Mouse (Mus musculus): ENCODE results near the gene Prmt7. TPM values are rescaled to one million over a fixed set of nuclear protein-coding genes. Genes with fewer than 3 reads are reported as not detected.

Prmt7 gene
- total and polyA plus RNA-seq, 2 experiments = 9.9 to 12.0 TPM

DNA sequence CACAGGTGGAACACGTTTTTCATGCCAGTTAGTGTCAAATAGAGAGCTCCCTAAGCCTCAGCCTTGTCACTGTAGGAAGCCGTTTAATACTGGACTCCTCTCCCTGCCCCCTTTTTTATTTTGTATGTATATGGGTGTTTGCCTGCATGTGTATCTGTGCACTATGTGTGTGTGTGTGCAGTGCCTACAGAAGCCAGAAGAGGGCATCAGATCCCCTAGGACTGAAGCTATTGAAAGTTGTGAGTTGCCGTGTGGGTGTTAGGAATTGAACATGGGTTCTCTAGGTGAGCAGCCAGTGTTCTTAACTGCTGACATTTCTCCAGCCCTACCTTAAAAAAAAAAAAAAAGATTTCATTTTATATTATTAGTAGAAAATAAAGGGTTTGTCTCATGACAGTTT lies 89.0 kb downstream of the Prmt7 start:
- DNase-seq (ENCODE audit: extremely low read depth, low read depth, low spot score) = no peak
- TF ChIP-seq POLR2A (IDR thresholded peaks at IDR 0.05; ENCODE audit: extremely low read depth, insufficient read depth, low read length) = no peak
- TF ChIP-seq CTCF (IDR thresholded peaks at IDR 0.05; ENCODE audit: low read depth, low read length) = no peak
- WGBS = 97% methylated on average over 3 of the region's 3 CpGs
- H3K4me3 ChIP-seq (ENCODE audit: insufficient read depth, low read depth, low read length) = no peak overlapping the region
- H3K79me2 ChIP-seq (ENCODE audit: control insufficient read depth, insufficient read depth, low read length) = no peaks in the 10 kb centered on the region
- H3K36me3 ChIP-seq (ENCODE audit: control insufficient read depth, insufficient read depth, low read length) = no peaks in the 10 kb centered on the region
- no peaks in the 10 kb centered on the region for H3K27me3 ChIP-seq (ENCODE audit: control insufficient read depth, insufficient read depth, low read length)
- H3K4me1 ChIP-seq (ENCODE audit: control insufficient read depth, insufficient read depth, low read length) = peaks cover 7% of the 10 kb centered on the region
- no peak overlapping the region for H3K27ac ChIP-seq (replicated peaks; ENCODE audit: insufficient read depth, low read depth, low read length)
- H3K9ac ChIP-seq (ENCODE audit: low read depth, low read length) = no peak overlapping the region

DNA sequence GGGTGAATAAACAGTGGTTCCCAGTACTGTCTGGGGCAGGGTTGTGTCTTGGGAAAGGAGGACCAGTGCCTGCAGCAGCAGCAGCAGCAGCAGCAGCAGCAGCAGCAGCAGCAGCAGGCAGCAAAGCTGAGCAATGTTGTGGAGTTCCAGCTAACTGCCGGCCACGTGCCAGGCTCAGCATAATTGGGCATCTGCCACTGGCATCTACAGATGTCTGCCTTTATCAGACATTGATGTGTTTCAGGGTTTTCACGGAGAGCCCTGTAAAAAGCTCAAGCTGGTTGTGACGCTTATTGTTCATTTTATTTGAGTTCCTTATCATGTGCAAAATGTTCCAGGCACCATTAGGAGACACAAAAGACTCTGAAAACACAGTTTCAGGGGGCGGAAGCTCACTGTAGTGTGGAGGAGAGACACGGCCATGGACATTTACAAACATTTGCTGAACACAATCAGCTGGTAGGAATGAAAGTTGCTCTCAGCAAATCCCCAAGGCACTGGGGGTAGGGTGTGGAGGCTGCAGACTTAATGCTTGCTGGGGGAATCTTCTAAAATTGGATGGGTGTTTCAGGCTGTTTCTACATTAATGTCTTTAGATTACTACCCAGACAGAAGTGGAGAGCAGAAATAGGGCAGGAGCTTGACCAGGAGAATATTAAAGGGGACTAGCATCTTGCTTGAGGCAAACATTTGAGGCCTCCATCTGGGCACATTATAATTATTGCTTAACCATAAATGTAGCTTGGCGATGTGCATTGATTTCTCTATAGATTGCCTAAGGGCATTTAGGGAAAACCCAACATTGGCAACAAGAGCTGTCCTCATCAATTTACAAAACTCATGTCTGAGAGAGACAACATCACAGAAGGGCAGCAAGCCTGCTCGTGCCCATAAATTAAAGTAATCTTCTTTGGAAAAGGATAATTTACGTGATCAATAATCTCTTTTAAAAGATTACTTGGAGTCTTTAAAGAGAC lies 90.3 kb downstream of the Prmt7 start:
- no peak overlapping the region for H3K27ac ChIP-seq (replicated peaks; ENCODE audit: insufficient read depth, low read depth, low read length)
- DNase-seq (ENCODE audit: extremely low read depth, low read depth, low spot score) = no peak
- H3K9ac ChIP-seq (ENCODE audit: low read depth, low read length) = no peak overlapping the region
- H3K79me2 ChIP-seq (ENCODE audit: control insufficient read depth, insufficient read depth, low read length) = no peaks in the 10 kb centered on the region
- WGBS = 65% methylated on average over 9 of the region's 9 CpGs
- H3K27me3 ChIP-seq (ENCODE audit: control insufficient read depth, insufficient read depth, low read length) = no peaks in the 10 kb centered on the region
- H3K4me1 ChIP-seq (ENCODE audit: control insufficient read depth, insufficient read depth, low read length) = peaks cover 17% of the 10 kb centered on the region
- H3K4me3 ChIP-seq (ENCODE audit: insufficient read depth, low read depth, low read length) = no peak overlapping the region
- H3K36me3 ChIP-seq (ENCODE audit: control insufficient read depth, insufficient read depth, low read length) = no peaks in the 10 kb centered on the region
- no peak for TF ChIP-seq POLR2A (IDR thresholded peaks at IDR 0.05; ENCODE audit: extremely low read depth, insufficient read depth, low read length)

Other genes starting within 250 kb of the Prmt7 start
- 10.8 and 14.2 TPM in 2 replicates for gene Slc12a4, start 244.8 kb upstream of the Prmt7 start, total RNA-seq (2014; rRNA removed)
- 10.7 and 16.0 TPM in 2 replicates for gene Slc12a4, start 244.8 kb upstream of the Prmt7 start, polyA plus RNA-seq (2012; rRNA removed)
- not detected in 2 replicates for gene Dpep3, start 231.5 kb upstream of the Prmt7 start, total RNA-seq (2014; rRNA removed)
- gene Dpep3, start 231.5 kb upstream of the Prmt7 start, polyA plus RNA-seq (2012; rRNA removed) = not detected in 2 replicates
- gene Dus2, start 219.6 kb upstream of the Prmt7 start, total RNA-seq (2014; rRNA removed) = 5.7 and 6.8 TPM in 2 replicates
- gene Dus2, start 219.6 kb upstream of the Prmt7 start, polyA plus RNA-seq (2012; rRNA removed) = 5.6 and 7.1 TPM in 2 replicates
- gene Dpep2nb, start 205.0 kb upstream of the Prmt7 start, total RNA-seq (2014; rRNA removed) = not detected in 2 replicates
- gene Dpep2nb, start 205.0 kb upstream of the Prmt7 start, polyA plus RNA-seq (2012; rRNA removed) = not detected in 2 replicates
- gene Ddx28, start 199.1 kb upstream of the Prmt7 start, total RNA-seq (2014; rRNA removed) = 10.3 and 12.2 TPM in 2 replicates
- gene Ddx28, start 199.1 kb upstream of the Prmt7 start, polyA plus RNA-seq (2012; rRNA removed) = 9.6 and 10.6 TPM in 2 replicates
- 8.5 and 10.8 TPM in 2 replicates for gene Nfatc3, start 152.1 kb upstream of the Prmt7 start, total RNA-seq (2014; rRNA removed)
- 10.6 and 13.3 TPM in 2 replicates for gene Nfatc3, start 152.1 kb upstream of the Prmt7 start, polyA plus RNA-seq (2012; rRNA removed)
- 43.6 and 50.5 TPM in 2 replicates for gene Esrp2, start 74.0 kb upstream of the Prmt7 start, total RNA-seq (2014; rRNA removed)
- gene Esrp2, start 74.0 kb upstream of the Prmt7 start, polyA plus RNA-seq (2012; rRNA removed) = 76.8 and 86.2 TPM in 2 replicates
- gene Pla2g15, start 60.5 kb upstream of the Prmt7 start, total RNA-seq (2014; rRNA removed) = 11.3 and 12.5 TPM in 2 replicates
- gene Pla2g15, start 60.5 kb upstream of the Prmt7 start, polyA plus RNA-seq (2012; rRNA removed) = 8.7 and 10.6 TPM in 2 replicates
- gene Slc7a6, start 42.1 kb upstream of the Prmt7 start, total RNA-seq (2014; rRNA removed) = 0.09 and 0.27 TPM in 2 replicates
- 0.21 and 0.91 TPM in 2 replicates for gene Slc7a6, start 42.1 kb upstream of the Prmt7 start, polyA plus RNA-seq (2012; rRNA removed)
- 21.9 and 23.0 TPM in 2 replicates for gene Slc7a6os, start within 50 bp of the Prmt7 start, total RNA-seq (2014; rRNA removed)
- 8.3 and 11.0 TPM in 2 replicates for gene Slc7a6os, start within 50 bp of the Prmt7 start, polyA plus RNA-seq (2012; rRNA removed)
- gene Smpd3, start 127.1 kb downstream of the Prmt7 start, total RNA-seq (2014; rRNA removed) = 1.3 and 1.8 TPM in 2 replicates
- 0.45 and 0.71 TPM in 2 replicates for gene Smpd3, start 127.1 kb downstream of the Prmt7 start, polyA plus RNA-seq (2012; rRNA removed)
- gene Zfp90, start 204.4 kb downstream of the Prmt7 start, total RNA-seq (2014; rRNA removed) = 1.5 and 1.8 TPM in 2 replicates
- 0.29 and 0.49 TPM in 2 replicates for gene Zfp90, start 204.4 kb downstream of the Prmt7 start, polyA plus RNA-seq (2012; rRNA removed)